Mouse (Mus musculus): ENCODE measurements around the gene Prm3. TPM values are rescaled to one million over a fixed set of nuclear protein-coding genes. Genes with fewer than 3 reads are reported as not detected.

Prm3 gene
- total RNA-seq, 2 experiments from 2014 or later = not detected

DNA sequence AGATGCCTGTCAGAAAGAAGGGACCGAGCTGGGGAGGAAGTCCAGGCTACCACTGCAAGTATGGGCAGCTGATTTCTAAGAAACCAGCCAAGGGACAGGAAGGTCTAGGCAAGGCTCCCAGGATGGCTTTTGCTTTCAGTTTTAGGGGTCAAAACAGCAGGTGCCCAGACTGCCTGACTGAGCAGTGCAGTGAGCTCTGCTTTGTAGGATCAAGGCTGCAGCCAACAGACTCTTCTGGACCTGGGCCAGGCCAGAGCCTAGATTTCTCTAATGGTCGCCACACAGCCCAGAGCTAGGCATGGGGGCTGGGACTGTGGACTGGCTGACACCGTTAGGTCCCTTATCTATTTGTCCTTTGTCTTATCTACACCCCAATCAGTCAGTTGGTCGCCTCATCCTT, 16.0 kb downstream of the Prm3 start:
- ATAC-seq (replicated peaks; ENCODE audit: poor library complexity) = 0 out of 2 replicates have a peak, but pooled peaks have one; percentile 12

DNA sequence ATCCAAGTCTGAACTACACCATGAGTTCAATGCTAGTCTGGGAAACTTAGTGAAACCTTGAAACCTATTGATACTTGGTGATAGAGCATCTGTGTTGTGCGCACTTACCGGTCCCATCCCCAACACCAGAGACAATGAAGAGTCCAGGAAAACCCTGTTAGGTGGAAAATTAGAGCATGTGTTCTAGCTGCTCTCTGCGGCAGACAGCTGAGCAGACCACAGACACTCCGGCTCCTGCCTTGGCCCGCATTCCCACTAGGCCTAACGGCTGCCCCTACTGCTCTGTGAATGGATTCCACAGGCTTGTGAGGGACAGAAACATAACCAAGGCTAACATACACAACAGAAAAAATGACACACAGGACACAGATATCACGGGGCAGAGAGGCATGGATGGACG, 17.2 kb downstream of the Prm3 start:
- no peak for ATAC-seq (replicated peaks; ENCODE audit: poor library complexity)

DNA sequence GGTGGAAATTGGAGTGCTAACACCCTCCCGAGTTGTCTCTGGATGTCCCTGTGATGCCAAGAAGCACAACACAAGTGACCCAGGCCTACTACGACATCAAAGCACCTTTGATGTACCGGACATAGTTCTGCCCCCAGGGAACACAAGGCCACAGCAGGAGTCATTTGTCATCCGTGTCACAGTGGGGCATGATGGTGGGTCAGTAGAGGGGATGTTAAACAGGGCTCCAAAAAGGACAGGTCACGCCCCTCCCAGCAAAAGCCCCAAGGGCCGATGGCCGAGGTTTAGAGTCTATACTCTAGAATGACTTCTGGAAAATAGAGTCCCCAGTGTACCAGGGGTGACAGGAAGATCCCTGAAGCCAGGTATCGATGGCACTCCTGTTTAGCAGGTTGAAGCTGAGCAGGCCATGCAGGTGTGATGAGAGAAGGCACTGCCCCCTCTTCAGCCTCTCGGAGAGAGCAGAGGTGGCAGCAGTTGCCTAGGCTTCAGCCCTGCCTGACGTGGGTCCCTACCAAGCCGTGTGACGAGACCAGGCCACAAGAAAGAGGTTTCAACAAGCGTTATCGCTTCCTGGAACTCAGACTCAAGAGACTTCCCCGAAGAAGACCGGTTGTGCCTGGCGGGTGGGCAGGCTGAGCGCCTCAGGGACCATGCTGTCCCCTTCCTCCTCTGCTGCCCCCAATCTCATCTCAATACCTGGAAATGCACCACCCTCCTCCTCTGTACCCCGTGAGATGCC, 18.8 kb downstream of the Prm3 start:
- peak; percentile 55 for ATAC-seq (replicated peaks; ENCODE audit: poor library complexity)

DNA sequence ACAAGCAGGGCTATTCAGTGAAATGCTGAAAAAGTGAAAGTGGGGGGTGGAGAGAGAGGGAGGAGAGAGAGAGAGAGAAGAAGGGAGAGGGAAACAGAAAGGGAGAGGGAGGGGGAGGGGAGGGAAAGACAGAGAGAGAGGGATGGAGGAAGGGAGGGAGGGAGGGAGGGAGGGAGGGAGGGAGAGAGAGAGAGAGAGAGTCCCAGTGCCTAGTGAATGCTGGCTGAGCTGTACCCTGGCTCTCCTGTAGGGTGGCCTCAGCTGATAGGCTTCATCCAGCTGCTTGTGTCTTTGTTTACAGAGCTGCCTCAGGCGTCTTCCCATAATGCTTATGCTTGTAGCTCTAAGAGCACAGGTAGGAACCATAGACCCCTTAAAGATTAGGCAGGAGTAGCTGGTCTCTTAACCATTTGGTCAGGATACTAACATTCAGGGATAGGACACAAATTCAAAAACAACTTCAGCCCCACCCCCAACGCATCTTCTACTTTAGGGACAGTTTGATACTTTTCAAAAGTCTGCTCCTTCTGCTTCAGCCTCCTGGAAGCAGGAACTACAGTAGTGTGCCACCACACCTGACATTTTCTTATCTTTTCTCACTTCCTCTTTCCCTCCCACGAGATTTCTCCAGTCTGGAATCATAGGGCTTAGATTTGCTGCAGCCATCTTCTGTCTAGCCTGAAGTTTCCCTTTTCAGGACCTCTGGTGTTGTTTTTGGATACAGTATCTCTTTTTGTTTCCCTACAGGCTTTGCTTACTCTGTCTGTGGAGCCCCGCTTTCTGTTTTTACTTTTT, 20.0 kb downstream of the Prm3 start:
- 0 out of 2 replicates have a peak, but pooled peaks have one; percentile 32 for ATAC-seq (replicated peaks; ENCODE audit: poor library complexity)

DNA sequence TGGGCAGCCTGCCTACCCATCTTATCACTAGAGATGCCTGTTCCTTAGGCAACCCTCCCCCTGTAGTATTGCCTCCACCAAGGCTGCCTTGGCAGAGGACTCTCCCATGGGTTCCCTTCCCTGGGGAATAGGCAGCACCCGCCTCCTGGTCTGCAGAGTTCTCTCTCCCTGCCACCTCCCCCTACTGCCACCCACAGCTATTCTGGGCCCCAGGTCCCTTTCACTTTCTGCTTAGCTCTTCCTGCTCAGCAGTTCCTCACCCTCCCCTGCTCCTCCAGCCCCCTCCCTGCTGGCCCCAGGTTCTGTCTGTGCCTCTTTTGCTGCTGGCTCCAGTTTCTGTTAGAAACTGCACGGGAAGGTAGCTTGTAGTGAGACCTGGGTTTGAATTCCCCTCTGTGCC, 21.1 kb downstream of the Prm3 start:
- peak; percentile 46 for ATAC-seq (replicated peaks; ENCODE audit: poor library complexity)

DNA sequence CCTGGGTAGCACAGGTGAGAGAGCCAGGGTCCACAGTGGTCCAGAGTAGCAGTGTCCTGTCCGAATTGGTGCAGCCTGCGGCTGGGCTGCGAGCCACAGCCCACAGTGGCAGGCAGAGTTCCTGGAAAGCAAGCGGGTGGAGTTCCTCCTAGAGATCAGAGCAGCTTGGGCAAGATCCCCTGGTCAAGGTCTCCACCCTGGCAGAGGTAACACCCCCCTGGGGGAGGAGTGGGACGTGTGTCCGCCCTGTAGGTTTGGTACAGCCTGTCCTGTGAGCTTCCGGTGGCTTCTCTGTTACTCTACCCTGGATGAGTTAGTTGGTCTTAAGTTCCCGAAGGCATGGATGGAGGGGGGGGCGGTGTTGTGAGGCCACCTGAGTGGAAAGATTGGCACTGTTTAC, 21.9 kb downstream of the Prm3 start:
- peak; percentile 70 for ATAC-seq (replicated peaks; ENCODE audit: poor library complexity)

DNA sequence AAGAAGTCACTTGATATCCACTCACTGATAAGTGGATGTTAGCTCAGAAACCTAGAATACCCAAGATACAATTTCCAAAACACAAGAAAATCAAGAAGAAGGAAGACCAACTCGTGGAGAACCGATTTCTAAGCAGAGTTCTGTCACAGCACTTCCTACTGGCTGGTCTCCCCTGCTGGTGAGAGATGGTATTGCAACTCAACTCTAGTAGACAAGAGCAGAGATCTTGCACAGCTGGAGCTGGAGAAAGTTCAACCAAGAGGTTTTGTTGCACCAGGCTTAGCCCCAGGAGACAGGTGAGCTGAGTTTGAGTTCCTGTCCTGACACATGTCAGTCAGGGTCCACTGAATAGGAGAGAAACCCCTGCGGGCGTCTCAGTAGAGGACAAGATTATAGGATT, 23.6 kb downstream of the Prm3 start:
- ATAC-seq (replicated peaks; ENCODE audit: poor library complexity) = peak; percentile 63

DNA sequence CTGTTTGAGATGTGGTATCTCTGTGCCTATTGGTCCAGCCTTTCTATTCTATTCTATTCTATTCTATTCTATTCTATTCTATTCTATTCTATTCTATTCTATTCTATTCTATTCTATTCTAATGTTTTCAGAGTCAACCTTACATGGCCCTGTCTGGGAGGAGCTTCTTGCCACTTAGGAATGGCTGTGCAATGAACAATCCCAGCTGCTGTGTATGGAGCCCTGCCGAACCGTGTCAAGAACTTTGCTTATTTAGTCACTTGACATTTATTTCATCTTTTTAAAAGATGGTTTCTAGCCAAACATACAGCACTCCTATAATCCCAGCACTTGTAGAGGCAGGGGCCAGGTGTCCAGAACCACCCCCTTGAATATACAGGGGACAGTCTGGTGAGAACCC, 26.4 kb downstream of the Prm3 start:
- no peak for ATAC-seq (replicated peaks; ENCODE audit: poor library complexity)

DNA sequence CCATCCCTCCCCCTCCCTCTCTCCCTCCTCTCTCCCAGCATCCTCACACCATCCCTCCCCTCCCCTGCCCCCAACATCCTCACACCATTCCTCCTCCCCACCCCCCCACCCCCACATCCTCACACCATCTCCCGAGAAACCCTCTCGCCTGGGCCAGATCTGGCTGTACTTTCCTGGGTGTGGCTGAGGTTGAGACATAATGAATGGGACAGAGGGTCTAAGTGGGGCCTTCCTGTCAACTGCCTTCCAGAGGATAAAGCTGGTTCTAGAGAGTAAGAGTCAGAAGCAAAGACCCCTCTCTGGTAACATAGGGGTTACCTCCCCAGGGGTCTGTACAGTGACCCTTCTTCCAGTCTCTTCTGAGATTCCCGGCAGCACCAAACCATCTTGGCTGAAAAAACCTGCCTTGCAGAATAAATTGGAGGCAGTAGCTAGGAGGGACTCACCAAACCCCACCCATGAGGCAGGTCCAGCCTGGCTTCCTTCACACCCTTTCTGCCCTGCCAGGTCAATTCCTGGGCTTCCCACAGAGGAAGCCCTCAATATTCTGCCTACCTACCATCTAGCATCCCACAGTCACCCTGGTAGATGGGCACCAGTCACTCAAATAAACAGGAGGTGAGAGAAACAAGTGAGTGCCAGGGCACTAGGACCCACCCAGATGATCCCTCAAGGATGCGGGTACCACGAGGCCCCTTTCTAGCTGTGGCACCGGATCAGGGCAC, 27.0 kb downstream of the Prm3 start:
- ATAC-seq (replicated peaks; ENCODE audit: poor library complexity) = no peak

DNA sequence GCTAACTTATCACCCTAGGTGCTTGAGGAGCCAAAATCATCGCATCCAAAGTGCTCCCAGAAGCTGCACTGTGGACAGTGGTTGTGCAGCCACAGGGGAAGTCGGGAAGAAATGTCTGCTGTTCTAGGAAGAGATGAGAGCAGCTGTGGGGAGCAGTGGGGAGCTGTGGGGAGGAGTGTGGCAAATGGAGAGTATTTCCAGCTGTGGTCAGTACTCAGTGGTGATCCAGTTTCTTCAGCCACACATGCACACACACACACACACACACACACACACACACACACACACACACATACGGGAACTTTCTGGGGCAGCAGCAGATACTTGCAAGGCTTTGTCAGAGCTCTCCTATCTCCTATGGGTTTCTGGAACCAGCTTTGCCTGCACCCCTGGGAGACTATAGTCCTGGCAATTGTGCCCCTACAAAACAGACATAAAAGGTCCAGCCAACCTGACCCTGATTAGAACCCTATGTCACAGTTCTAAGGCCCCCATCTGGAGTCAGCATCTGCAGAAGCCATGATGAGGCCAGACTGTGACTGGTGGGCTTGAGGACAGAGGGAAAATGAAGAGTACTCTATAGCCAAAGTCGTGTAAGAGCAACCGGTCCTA, 28.0 kb downstream of the Prm3 start:
- no peak for ATAC-seq (replicated peaks; ENCODE audit: poor library complexity)

DNA sequence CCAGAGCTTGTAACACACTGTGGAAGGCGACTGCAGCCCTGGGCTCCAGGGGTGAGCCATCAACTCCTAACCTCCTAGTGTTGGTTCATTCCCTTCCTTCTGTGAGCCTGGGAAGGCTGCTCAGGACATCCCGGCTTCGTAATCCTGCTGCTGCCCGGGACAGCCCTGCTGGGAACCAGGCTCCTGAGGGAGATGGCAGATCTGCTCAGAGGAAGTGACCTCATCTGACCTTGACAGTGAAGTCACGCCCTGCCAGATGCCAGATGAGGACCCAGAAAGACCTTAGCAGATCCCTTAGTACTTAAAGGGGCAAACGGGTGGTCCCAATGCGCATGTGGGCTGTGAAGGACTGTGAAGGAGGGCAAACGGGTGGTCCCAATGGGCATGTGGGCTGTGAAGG, 29.5 kb downstream of the Prm3 start:
- no peak for ATAC-seq (replicated peaks; ENCODE audit: poor library complexity)

DNA sequence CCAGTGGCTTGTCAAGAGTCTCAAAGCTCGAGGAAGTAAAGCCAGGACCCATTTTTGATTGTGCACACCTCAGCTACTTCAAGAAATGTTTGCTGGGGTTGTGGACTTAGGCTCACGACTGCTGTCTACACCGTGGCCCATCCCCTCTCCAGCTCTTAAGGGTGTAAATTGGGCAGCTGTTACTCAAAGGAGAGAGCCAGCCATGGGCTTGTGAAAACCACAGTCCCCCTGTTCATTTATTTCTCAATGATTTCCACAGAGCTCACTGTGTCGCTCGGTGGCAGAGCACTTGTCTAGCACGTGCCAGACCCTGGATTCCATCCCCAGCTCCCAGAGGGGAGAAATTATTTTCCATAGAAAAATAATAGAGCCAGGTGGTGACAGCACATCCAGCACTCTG, 34.5 kb downstream of the Prm3 start:
- ATAC-seq (replicated peaks; ENCODE audit: poor library complexity) = peak; percentile 60

DNA sequence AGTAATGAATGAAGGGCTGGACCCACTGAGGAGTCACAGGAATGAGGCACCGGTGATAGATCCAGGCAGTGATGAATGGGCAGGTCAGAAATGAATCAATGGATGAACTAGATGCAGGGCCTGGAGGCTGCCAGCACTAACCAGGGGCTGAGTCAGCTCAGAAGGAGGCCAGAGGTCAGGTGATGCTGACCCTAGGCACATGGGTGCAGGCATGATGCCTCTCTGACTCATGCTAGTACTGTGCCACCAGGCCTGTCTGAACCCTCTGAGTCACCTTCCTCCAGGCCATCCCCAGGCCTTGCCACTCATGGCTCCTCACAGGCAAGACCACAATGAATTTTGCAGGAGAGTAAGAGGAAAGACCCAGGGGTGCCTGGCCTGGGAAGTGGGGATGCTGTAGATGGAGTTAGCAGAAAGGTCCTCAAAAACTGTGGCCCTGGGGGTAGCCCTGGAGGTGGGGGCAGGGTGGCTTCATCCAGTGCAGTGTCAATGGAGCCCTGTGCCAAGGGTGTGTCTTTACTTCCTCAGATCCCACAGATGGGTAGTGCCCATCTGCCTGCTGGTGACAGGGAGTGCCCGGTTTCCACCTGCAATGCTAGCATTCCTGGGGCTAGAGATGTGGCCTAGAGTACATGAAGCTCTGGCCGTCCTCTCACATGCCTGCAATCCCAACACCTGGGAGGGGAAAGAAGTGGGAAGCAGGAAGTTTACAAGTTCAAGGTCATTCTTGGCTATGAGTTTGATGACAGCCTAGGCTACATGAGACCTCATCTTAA, 36.0 kb downstream of the Prm3 start:
- ATAC-seq (replicated peaks; ENCODE audit: poor library complexity) = no peak

DNA sequence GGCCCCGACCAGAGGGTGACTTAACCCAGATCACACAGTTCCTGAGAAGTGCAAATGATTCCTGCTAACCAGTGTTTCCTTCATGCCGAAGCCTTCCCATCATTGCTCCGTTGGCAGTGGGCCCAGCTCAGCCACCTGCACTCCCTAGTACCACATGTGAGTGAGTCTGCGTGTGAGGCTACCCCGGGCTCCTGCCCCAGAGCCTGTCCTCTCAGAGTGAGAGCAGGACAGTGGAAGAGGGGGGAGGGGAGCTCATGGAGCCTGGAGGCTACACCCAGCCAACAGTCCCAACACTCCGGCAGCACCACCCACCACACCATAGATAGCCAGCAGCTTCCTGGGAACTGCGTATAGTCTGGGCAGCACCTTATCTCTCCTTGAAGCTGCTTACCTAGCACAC, 40.9 kb downstream of the Prm3 start:
- no peak for ATAC-seq (replicated peaks; ENCODE audit: poor library complexity)

DNA sequence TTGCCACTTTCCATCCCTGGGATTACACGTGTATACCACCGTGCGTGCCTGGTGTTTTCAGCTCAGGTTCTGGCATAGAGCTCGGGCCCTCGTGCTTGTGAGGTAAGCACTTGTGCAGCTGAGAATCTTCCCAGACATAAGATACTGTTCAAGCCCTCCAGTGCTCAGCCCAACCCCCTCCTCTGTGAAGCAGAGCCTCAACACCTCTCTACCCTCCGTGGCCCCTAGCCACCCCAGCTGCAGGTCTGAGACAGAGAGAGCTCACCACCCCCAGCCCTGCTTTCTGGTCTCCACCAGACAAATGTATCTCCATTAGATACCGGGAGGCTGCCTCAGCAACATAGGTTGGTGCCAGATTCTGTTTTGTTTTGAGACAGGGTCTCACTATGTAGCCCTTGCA, 41.5 kb downstream of the Prm3 start:
- no peak for ATAC-seq (replicated peaks; ENCODE audit: poor library complexity)

DNA sequence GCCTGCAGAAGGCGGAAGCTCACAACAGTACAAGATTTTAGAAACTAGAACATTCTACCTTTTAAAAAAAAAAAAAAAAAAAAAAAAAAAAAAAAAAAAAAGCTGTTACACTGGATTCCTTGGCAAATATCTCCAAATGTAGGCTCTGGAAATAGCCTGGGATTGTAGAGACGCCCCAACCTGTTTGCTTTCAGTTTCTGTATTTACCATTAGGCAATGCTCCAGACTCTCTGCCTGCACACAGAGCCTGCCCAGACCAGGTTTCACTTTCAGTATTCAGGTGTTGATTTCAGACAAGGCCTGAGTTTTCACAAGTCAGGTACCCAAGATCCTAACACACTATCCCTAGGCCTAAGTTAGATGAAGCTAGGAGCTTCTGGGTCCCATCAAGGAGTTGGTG, 49.6 kb downstream of the Prm3 start:
- ATAC-seq (replicated peaks; ENCODE audit: poor library complexity) = peak; percentile 48

Measured in megakaryocyte progenitor cell, adult 5-6 weeks (primary cell).